Mouse (Mus musculus) stomach, embryonic 16.5 days (tissue): ENCODE results near the gene Zmynd12. TPM values are rescaled to one million over a fixed set of nuclear protein-coding genes. Genes with fewer than 3 reads are reported as not detected.

Experiments used
- ATAC-seq: fragments of 200-750 bp; cut with Nextera tagmentation; 2 replicates; pipeline ENCODE4 v1.8.0; 2017; ENCODE audit warnings: moderate number of reproducible peaks, moderate TSS enrichment; ENCODE audit not compliant: insufficient read depth, low FRiP score
- H3K27ac ChIP-seq: fragments of 300-500 bp; sonication (generic); 2 replicates; pipeline ENCODE4 v1.5.1; 2014; ENCODE audit warnings: low read length
- H3K27me3 ChIP-seq: fragments of 300-500 bp; sonication (generic); 2 replicates; pipeline ENCODE4 v1.6.1; 2014; ENCODE audit warnings: low read length, control low read depth, mixed read lengths; ENCODE audit not compliant: control insufficient read depth, insufficient read depth
- H3K36me3 ChIP-seq: fragments of 300-500 bp; sonication (generic); 2 replicates; pipeline ENCODE4 v1.6.1; 2014; ENCODE audit warnings: low read length; ENCODE audit not compliant: control insufficient read depth, insufficient read depth
- H3K4me1 ChIP-seq: fragments of 300-500 bp; sonication (generic); 2 replicates; pipeline ENCODE4 v1.6.1; 2014; ENCODE audit warnings: low read length, control low read depth, mixed read lengths; ENCODE audit not compliant: control insufficient read depth, insufficient read depth
- H3K4me2 ChIP-seq: fragments of 300-500 bp; sonication (generic); 2 replicates; pipeline ENCODE4 v1.6.1; 2014; ENCODE audit warnings: low read depth, low read length, mixed read lengths
- H3K4me3 ChIP-seq: fragments of 300-500 bp; sonication (generic); replicated peaks from 2 replicates; pipeline ENCODE4 v1.5.1; 2014; ENCODE audit warnings: mild to moderate bottlenecking, low read length
- H3K9ac ChIP-seq: fragments of 300-500 bp; sonication (generic); 2 replicates; pipeline ENCODE4 v1.6.1; 2014; ENCODE audit warnings: low read length
- H3K9me3 ChIP-seq: fragments of 300-500 bp; sonication (generic); replicated peaks from 2 replicates; pipeline ENCODE4 v1.6.1; 2016; ENCODE audit warnings: low read length, control low read depth; ENCODE audit not compliant: control insufficient read depth
- WGBS: fragments of 180-500 bp; shearing (Covaris S2); extraction: QIAGEN DNeasy Blood & Tissue Kit; methylation state at CpG from one replicate; pipeline ENCODE4 v1.1.7; 2014; 5-methylcytosine and 5-hydroxymethylcytosine counted together
- polyA plus RNA-seq: library from polyadenylated mRNA; unstranded; fragments of >200 nt; fragmentation: Nextera tagmentation; extraction: Ambion mirVana; gene quantifications from 2 replicates; pipeline ENCODE4 v1.2.1, GENCODE M21; 2015

Gene Zmynd12
- polyA plus RNA-seq, 1 experiment from 2014 or later: 0.21 TPM

DNA sequence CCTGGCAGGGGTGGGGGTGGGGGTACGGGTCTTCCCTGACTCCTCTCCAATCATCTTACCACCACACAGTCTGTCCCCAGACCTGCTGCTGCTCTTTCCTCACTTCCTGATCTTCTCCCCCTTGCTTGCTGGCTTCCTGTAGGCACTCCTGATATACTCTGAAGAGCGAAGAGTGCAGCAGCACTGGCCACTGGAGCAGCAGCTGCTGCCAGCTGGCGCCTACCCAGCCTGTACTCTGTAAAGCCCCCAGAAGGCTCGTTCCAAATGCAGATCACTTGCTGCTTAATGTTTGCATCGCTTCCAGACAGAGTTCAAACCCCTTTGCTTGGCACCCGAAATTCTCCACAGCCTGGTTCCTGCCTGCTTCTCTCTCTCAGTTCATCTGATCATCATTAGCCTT is 9.8 kb upstream of the Zmynd12 start:
- 40% methylated on average over 6 of the region's 6 CpGs for WGBS
- Histone ChIP-seq H3K4me3 (no peak overlapping the region), H3K27ac (no peak overlapping the region), H3K9ac (no peak overlapping the region), H3K27me3 (no peaks in the 10 kb centered on the region), H3K4me2 (no peak overlapping the region), H3K36me3 (no peaks in the 10 kb centered on the region), H3K9me3 (no peaks in the 10 kb centered on the region), H3K4me1 (0 out of 2 replicates have a peak, but pooled peaks cover 2% of the 10 kb centered on the region)
- peak; percentile 35 for ATAC-seq

DNA sequence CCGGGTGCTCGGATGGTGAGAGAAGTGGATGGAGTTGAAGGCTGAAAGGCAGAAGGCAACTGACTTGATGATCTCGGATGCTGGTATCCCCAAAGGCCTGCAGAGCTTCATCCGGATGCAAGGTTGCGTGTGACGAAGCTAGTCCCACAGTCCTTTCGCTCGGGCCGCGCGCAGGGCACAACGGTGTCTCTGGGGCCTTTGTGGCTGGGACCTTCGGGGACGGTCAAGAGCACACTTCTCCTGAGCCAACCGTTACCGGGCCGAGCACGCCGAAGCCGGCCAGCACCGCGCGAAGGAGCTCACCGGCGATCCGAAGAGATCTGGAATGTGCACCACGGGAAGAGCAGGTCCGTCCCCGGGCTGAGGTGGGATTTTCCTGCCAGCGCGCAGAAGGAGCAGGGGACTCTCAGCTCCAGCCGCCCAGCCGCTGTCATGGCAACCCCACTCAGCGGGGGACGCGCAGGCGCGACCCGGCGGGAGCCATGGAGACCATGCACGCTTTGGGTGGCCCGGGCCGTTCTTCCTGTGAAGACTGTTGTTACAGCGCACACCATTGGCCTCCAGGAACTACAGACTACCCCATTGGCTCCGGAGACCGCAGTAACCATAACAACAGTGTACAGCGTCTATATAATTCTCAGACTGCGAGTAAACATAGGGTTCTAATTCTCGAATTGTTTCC is 7.4 kb upstream of the Zmynd12 start, which contains the start of gene Ccdc30:
TSS of gene Ccdc30 (minus strand) at position 450 of the 682 bp plus-strand sequence.
- Histone ChIP-seq H3K4me3 (peak within 1 kb of the TSS; percentile 62), H3K4me1 (0 out of 2 replicates have a peak, but pooled peaks cover 2% of the 10 kb centered on the region), H3K4me2 (peak within 1 kb of the TSS; percentile 99), H3K27me3 (no peaks in the 10 kb centered on the region), H3K9ac (peak within 1 kb of the TSS; percentile 68), H3K36me3 (no peaks in the 10 kb centered on the region), H3K9me3 (no peaks in the 10 kb centered on the region), H3K27ac (no peak within 1 kb of the TSS)
- ATAC-seq: peak; percentile 98
- under 1% methylated on average over 49 of the region's 49 CpGs for WGBS

DNA sequence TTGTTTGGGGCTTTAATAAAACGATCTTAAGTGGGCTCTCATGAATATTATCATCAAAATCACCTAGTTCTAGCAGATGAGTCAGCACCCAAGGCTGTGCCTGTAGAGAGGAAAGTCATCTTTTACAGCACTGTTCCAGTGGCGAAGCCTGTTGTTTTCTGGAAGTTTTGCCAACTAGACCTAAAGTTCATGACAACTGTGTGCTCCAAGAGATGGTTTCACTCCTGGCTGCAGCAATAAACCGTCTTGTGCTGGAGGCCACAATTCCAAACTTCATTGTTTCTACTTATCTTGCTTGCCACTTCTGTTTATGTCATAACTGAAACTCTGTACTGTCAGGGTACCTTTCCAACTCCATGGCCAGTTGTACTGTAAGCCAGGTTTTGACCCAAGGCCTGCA is 5.3 kb upstream of the Zmynd12 start:
- H3K4me3 ChIP-seq: no peak overlapping the region
- 80% methylated on average over 3 of the region's 3 CpGs for WGBS
- no peaks in the 10 kb centered on the region for H3K36me3 ChIP-seq
- H3K4me1 ChIP-seq: peaks cover 12% of the 10 kb centered on the region
- H3K27me3 ChIP-seq: no peaks in the 10 kb centered on the region
- H3K4me2 ChIP-seq: no peak overlapping the region
- H3K9me3 ChIP-seq: no peaks in the 10 kb centered on the region
- H3K9ac ChIP-seq: no peak overlapping the region
- no peak overlapping the region for H3K27ac ChIP-seq
- ATAC-seq: no peak

DNA sequence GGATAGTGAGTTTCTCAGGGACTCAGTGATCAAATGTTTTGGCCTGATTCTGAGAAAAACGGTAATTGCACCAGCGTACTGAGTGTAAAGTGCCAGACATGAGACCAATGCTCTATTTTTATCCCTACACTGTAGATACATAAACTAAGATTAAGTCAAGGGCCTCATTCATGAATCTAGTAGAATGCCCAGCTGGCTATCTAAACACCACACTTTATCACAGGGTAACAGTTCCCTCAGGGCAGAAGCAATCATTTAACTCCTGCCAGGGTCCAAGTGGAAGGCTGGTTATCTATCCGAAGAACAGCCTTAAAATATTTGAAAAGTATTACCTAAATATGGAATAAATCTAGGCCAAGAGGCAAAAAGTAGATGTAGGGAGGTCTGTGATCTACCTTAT is 4.7 kb upstream of the Zmynd12 start:
- Histone ChIP-seq H3K4me3 (no peak overlapping the region), H3K9ac (no peak overlapping the region), H3K4me2 (no peak overlapping the region), H3K27ac (no peak overlapping the region), H3K27me3 (no peaks in the 10 kb centered on the region), H3K4me1 (peaks cover 12% of the 10 kb centered on the region), H3K9me3 (no peaks in the 10 kb centered on the region), H3K36me3 (no peaks in the 10 kb centered on the region)
- no peak for ATAC-seq
- WGBS: 81% methylated on average over 3 of the region's 3 CpGs

DNA sequence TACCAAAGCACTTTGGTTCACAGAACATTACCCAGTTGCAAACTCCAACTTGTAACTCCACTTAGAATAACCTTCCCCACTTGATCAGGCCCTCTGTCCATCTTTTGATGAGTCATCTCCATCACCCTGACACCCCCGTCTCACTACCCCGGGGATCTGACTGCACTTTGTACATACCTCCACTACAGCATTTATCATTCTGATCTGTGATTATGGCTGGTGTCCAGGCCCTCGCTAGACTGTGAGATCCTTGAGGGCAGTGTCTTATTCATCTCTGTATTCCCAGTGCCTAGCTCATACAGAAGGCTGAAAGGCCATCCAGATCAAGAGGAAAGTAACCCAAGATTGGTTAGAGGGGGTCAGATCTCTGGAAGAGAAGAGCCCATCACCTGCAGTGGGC is 1.4 kb upstream of the Zmynd12 start:
- ATAC-seq: no peak
- H3K9me3 ChIP-seq: no peaks in the 10 kb centered on the region
- no peaks in the 10 kb centered on the region for H3K36me3 ChIP-seq
- peak overlapping the region; percentile 91 for H3K4me2 ChIP-seq
- H3K27me3 ChIP-seq: no peaks in the 10 kb centered on the region
- peak overlapping the region; percentile 81 for H3K9ac ChIP-seq
- peak overlapping the region; percentile 62 for H3K4me3 ChIP-seq
- peaks cover 17% of the 10 kb centered on the region for H3K4me1 ChIP-seq
- 24% methylated on average over 3 of the region's 3 CpGs for WGBS
- no peak overlapping the region for H3K27ac ChIP-seq

DNA sequence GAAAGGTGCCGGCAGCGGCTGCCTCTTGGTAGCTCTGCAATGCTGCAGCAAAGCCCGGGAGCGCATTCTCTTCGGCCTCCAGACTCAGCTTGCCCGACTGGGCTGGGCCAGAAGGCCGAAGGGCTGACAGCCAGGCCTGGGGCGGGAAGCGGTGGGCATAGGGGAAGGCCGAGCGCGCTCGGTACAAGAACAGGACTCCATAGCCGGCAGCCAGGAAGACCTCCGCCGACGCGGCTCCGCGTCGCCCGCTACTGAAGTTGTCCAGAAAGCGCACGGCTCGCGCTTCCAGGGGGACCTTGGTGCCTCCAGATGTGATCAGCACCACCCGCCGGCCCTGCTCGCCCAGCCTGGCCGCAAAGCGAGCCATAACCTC is 707 bp upstream of the Zmynd12 start:
- Histone ChIP-seq H3K36me3 (no peaks in the 10 kb centered on the region), H3K9me3 (no peaks in the 10 kb centered on the region), H3K27ac (peak overlapping the region; percentile 83; the same call in 1 of the 2 replicates), H3K4me2 (peak overlapping the region; percentile 91), H3K9ac (peak overlapping the region; percentile 81), H3K4me1 (peaks cover 17% of the 10 kb centered on the region), H3K27me3 (no peaks in the 10 kb centered on the region), H3K4me3 (peak overlapping the region; percentile 62)
- ATAC-seq: peak; percentile 52
- WGBS: 1% methylated on average over 31 of the region's 31 CpGs

DNA sequence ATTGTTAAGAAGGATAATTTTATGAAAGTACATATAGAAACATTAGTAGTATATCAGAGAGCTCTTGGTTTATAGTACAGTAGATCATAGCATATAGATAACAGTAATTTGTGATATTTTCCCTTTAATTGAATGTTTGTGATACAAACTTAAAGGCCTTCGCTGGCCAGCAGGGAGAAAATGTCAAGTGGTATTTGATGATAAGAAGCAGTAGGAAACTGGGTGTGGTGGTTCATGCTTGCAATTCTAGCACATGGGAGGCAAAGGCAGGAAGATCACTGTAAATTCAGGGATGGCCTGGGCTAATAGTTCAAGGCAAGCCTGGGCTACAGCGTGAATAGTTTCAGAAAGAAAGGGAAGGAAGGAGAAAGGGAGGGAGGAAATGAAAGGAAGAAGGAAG is 2.5 kb downstream of the Zmynd12 start:
- Histone ChIP-seq H3K4me2 (no peak overlapping the region), H3K27ac (no peak overlapping the region), H3K4me1 (peaks cover 17% of the 10 kb centered on the region), H3K9me3 (no peaks in the 10 kb centered on the region), H3K36me3 (no peaks in the 10 kb centered on the region), H3K9ac (no peak overlapping the region), H3K27me3 (no peaks in the 10 kb centered on the region), H3K4me3 (no peak overlapping the region)
- WGBS: 85% methylated on average over 2 of the region's 2 CpGs
- ATAC-seq: no peak

DNA sequence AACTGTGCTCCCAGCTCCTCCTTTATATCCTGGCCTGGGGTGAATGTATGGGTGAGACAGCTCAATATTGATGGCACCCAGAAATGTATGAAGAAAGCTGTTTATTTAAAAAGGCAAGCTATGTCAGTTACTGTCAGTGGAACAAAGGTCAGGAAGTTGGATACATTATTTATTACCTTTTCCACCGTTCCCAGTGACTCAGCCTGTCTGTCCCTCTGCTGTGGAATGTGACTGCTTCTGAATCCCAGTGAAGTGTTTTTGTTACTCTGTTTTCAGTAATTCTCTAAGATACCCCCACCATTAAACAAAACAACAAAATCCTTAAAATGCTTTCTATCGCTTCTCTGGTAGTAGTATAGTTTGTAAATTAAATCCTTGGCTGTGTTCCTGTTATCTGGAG is 3.0 kb downstream of the Zmynd12 start:
- no peak for ATAC-seq
- H3K4me1 ChIP-seq: peaks cover 17% of the 10 kb centered on the region
- no peak overlapping the region for H3K4me3 ChIP-seq
- H3K27me3 ChIP-seq: no peaks in the 10 kb centered on the region
- no peaks in the 10 kb centered on the region for H3K36me3 ChIP-seq
- H3K4me2 ChIP-seq: no peak overlapping the region
- H3K9ac ChIP-seq: no peak overlapping the region
- no peak overlapping the region for H3K27ac ChIP-seq
- H3K9me3 ChIP-seq: no peaks in the 10 kb centered on the region
- WGBS: 29% methylated on average over 2 of the region's 2 CpGs

DNA sequence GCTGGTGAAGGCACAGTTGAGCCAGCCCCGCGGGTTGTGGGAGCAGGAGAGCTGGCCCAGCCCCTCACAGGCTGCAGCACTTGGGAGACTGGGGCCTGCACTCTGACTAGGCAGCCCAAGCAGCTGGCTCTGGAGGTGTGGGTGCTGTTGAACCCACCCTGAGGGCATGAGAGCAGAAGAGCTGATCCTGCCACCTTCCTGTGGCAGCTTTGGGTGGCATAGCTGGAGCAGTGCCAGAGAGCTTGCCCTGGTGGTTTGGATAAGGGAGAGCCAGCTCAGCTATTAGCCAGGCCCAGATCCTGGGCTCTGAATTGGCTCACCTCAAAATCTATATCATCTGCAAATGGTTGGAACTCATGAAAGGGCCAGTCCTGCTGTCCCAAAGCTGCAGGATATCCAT is 5.1 kb downstream of the Zmynd12 start:
- WGBS: 57% methylated on average over 2 of the region's 2 CpGs
- Histone ChIP-seq H3K9ac (no peak overlapping the region), H3K4me2 (no peak overlapping the region), H3K9me3 (no peaks in the 10 kb centered on the region), H3K4me1 (peaks cover 7% of the 10 kb centered on the region), H3K27me3 (no peaks in the 10 kb centered on the region), H3K36me3 (no peaks in the 10 kb centered on the region), H3K27ac (no peak overlapping the region), H3K4me3 (no peak overlapping the region)
- no peak for ATAC-seq
